Mouse (Mus musculus) forebrain, embryonic 13.5 days (tissue): Measurements from ENCODE around the gene Trmt2b. TPM values are rescaled to one million over a fixed set of nuclear protein-coding genes. Genes with fewer than 3 reads are reported as not detected.
"Not testable (repeated sequence)": the region's sequence is repeated elsewhere in the genome, so short reads cannot be mapped to it uniquely, and the experiment has no call there.

Experiments
- ATAC-seq: fragments of 200-750 bp; cut with Nextera tagmentation; 2 replicates; pipeline ENCODE4 v1.8.0; 2017
- H3K27ac ChIP-seq: fragments of 300-500 bp; sonication (generic); 2 replicates; pipeline ENCODE4 v1.5.1; 2015; ENCODE audit warnings: inconsistent platforms, mild to moderate bottlenecking, moderate library complexity
- H3K27me3 ChIP-seq: fragments of 300-500 bp; sonication (generic); 2 replicates; pipeline ENCODE4 v1.6.1; 2015; ENCODE audit warnings: mild to moderate bottlenecking, inconsistent platforms
- H3K36me3 ChIP-seq: fragments of 300-500 bp; sonication (generic); 2 replicates; pipeline ENCODE4 v1.6.1; 2015; ENCODE audit warnings: mild to moderate bottlenecking, inconsistent platforms; ENCODE audit not compliant: poor library complexity, severe bottlenecking
- H3K4me1 ChIP-seq: fragments of 300-500 bp; sonication (generic); 2 replicates; pipeline ENCODE4 v1.6.1; 2015; ENCODE audit warnings: inconsistent platforms
- H3K4me2 ChIP-seq: fragments of 300-500 bp; sonication (generic); 2 replicates; pipeline ENCODE4 v1.6.1; 2015; ENCODE audit warnings: inconsistent platforms, mild to moderate bottlenecking, moderate library complexity
- H3K4me3 ChIP-seq: fragments of 300-500 bp; sonication (generic); 2 replicates; pipeline ENCODE4 v1.5.1; 2015; ENCODE audit warnings: mild to moderate bottlenecking, inconsistent platforms
- H3K9ac ChIP-seq: fragments of 300-500 bp; sonication (generic); 2 replicates; pipeline ENCODE4 v1.6.1; 2015; ENCODE audit warnings: mild to moderate bottlenecking, inconsistent platforms
- H3K9me3 ChIP-seq: fragments of 300-500 bp; sonication (generic); replicated peaks from 2 replicates; pipeline ENCODE4 v1.6.1; 2016; ENCODE audit warnings: inconsistent platforms
- WGBS: fragments of 180-500 bp; shearing (Covaris S2); methylation state at CpG from one replicate; pipeline ENCODE4 v1.1.7; 2015; 5-methylcytosine and 5-hydroxymethylcytosine counted together
- polyA plus RNA-seq: library from polyadenylated mRNA; unstranded; fragments of >200 nt; fragmentation: Nextera tagmentation; extraction: Ambion mirVana; gene quantifications from 2 replicates; pipeline ENCODE4 v1.2.1, GENCODE M21; 2015

The Trmt2b gene
- 7.2 and 7.9 TPM in 2 replicates for polyA plus RNA-seq

DNA sequence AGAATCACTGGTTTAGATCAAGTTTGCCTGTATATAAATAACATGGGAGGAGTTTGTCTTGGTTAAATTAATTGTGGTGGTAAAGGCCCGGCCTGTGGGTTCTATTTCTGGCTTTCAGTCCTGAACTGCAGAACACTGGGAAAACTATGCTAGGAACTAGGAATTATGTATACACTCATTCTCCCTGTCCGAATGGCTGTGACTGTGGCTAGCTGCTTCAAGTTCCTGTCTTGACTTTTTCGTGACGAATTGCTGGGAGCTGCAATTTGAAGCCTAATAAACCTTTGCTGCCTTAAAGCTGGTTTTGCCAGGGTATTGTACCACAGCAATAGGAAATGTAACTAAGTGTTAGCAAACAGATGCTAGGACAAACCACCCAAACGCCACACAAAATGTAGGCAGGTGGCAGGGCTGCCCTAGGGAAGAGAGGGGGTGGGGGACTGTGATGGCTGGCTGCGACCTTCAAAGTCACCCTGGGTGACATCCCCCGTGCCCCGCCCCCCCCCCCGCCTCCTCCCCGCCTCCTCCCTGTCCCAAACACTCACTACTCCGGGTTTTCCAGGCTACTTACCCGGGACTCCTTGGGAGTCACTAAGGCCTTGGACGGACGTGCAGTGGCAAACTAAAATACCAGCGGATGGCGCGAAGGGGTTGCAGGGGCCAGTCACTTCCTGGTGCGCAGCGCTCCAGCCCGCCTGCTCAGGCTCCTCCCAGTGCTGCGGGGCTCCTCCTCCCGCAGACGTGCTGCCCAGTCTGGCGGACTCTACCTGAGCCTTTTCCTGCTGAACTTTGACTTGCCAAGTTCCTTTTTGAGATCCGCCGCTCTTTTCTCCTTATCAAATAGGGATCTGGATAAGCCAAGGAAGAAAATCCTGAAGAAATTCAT, at the start of gene Trmt2b:
Gene Trmt2b, minus strand, starts transcription at position 710 of the 886 bp plus-strand sequence.
- H3K4me1 ChIP-seq, result 0 out of 2 replicates have a peak, but pooled peaks cover 3% of the 10 kb centered on the region
- peak within 1 kb of the TSS; percentile 56 for H3K4me2 ChIP-seq
- 17% methylated on average over 21 of the region's 26 CpGs for WGBS
- no peaks in the 10 kb centered on the region for H3K36me3 ChIP-seq
- H3K27ac ChIP-seq, result no peak within 1 kb of the TSS
- peak; percentile 92 for ATAC-seq
- no peaks in the 10 kb centered on the region for H3K27me3 ChIP-seq
- H3K9me3 ChIP-seq, result no peaks in the 10 kb centered on the region
- 0 out of 2 replicates have a peak within 1 kb of the TSS, but pooled peaks have one; percentile 30 for H3K9ac ChIP-seq
- H3K4me3 ChIP-seq, result peak within 1 kb of the TSS; percentile 40

DNA sequence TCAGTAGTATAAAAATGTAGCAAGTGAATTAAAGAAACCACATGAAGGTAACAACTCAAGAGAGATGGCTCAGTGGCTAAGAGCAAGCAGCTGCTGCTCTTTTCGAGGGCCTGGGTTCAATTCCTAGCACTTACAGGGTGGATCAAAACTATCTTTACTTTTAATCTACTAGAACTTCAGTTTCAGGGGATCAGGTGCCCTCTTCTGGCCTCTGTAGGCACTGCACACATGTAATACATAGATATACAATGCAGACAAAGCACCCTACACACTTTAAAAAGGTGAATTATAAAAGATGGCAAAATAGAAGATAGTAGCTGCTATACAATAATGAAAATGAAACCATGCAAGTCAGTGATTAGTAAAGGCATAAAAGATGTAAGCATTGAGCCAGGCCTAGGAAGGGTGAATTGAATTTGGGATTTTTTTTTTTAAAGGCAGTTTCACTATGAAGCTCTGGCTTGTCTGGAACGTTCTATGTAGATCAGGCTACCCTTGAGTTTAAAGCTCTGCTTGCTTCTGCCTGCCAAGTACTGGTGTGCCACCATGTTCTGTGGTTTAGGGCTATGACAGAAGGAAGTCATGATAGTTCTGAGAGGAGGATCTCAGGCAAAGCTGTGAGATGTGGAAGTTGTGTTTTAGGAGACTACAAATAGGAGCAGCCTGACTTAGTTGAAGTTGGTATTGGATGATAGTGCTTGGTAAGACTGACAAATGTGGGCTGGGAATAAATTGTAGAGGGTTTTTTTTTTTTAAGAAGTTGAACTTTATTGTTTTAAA, 42.6 kb upstream of the Trmt2b start:
- no peaks in the 10 kb centered on the region; the same call in 1 of the 2 replicates for H3K36me3 ChIP-seq
- WGBS, result 77% methylated on average over 2 of the region's 2 CpGs

DNA sequence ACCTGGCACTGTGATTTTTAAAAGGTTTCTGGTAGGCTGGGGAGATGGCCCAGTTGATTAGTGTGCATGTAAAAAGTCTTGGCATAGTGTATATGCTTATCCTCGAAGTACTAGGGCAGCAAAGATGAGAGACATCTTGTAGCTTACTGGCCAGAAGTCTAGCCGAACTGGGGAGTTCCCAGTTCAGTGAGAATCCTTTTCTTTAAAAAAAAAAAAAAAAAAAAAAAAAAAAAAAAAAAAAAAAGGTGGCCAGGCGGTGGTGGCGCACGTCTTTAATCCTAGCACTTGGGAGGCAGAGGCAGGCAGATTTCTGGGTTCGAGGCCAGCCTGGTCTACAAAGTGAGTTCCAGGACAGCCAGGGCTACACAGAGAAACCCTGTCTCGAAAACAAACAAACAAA, 34.4 kb upstream of the Trmt2b start:
- 89% methylated on average over 6 of the region's 7 CpGs for WGBS
- not testable (repeated sequence) for H3K27ac ChIP-seq, H3K36me3 ChIP-seq, H3K4me1 ChIP-seq, H3K9ac ChIP-seq, ATAC-seq, H3K9me3 ChIP-seq, H3K4me3 ChIP-seq, H3K27me3 ChIP-seq, H3K4me2 ChIP-seq

More for the DNA sequence above, 42.6 kb upstream of the Trmt2b start:
- no peak for ATAC-seq
- H3K27ac ChIP-seq, result no peak overlapping the region
- no peaks in the 10 kb centered on the region for H3K9me3 ChIP-seq
- no peaks in the 10 kb centered on the region for H3K4me1 ChIP-seq
- no peak overlapping the region for H3K4me2 ChIP-seq
- H3K4me3 ChIP-seq, result no peak overlapping the region
- H3K9ac ChIP-seq, result no peak overlapping the region
- no peaks in the 10 kb centered on the region for H3K27me3 ChIP-seq

DNA sequence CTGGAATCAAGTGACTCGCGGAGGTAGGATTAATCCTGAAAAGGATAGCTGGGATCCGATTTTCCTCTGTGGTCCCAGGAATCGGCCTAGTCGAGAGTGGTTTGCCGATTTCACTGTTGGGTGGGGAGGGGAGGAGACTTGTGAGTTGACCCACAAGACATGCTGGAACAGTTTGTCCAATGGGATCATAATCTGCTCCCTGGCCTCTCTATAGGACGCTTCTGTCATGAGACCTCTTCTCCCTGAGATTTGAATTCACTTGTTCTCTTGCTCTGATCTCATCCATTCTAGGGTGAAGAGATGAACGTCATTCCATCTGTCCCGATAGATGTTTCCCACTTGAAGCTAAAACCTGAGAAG, 31.5 kb upstream of the Trmt2b start:
- H3K9me3 ChIP-seq, result no peaks in the 10 kb centered on the region
- H3K27me3 ChIP-seq, result no peaks in the 10 kb centered on the region
- peaks cover 5% of the 10 kb centered on the region; the same call in 1 of the 2 replicates for H3K4me1 ChIP-seq
- 0 out of 2 replicates have a peak, but pooled peaks cover 6% of the 10 kb centered on the region for H3K36me3 ChIP-seq
- peak overlapping the region; percentile 58 for H3K4me2 ChIP-seq
- H3K27ac ChIP-seq, result no peak overlapping the region
- peak overlapping the region; percentile 43 for H3K4me3 ChIP-seq
- WGBS, result 22% methylated on average over 9 of the region's 9 CpGs
- peak; percentile 82 for ATAC-seq
- peak overlapping the region; percentile 55 for H3K9ac ChIP-seq

GRCm38 (mm10) chrX:134307534-134308274, 30.9 kb upstream of the Trmt2b start, which contains the start of gene Cenpi:
TSS of gene Cenpi (plus strand) at chrX:134308084.
- Histone ChIP-seq H3K27ac (no peak within 1 kb of the TSS), H3K4me1 (peaks cover 5% of the 10 kb centered on the region; the same call in 1 of the 2 replicates), H3K9ac (peak within 1 kb of the TSS; percentile 55), H3K4me3 (peak within 1 kb of the TSS; percentile 43), H3K27me3 (no peaks in the 10 kb centered on the region), H3K36me3 (0 out of 2 replicates have a peak, but pooled peaks cover 6% of the 10 kb centered on the region), H3K4me2 (peak within 1 kb of the TSS; percentile 58), H3K9me3 (no peaks in the 10 kb centered on the region)
- 20% methylated on average over 36 of the region's 36 CpGs for WGBS
- ATAC-seq, result peak; percentile 97

- H3K4me1 ChIP-seq, result peaks cover 10% of the 10 kb centered on the region
- no peak overlapping the region for H3K27ac ChIP-seq
- H3K36me3 ChIP-seq, result 0 out of 2 replicates have a peak, but pooled peaks cover 6% of the 10 kb centered on the region
- H3K27me3 ChIP-seq, result no peaks in the 10 kb centered on the region
- H3K4me2 ChIP-seq, result no peak overlapping the region
- 94% methylated on average over 1 of the region's 1 CpGs for WGBS
- no peak for ATAC-seq
- no peaks in the 10 kb centered on the region for H3K9me3 ChIP-seq
- H3K4me3 ChIP-seq, result no peak overlapping the region
- H3K9ac ChIP-seq, result no peak overlapping the region
Measured at GRCm38 (mm10) chrX:134303287-134303686, 26.5 kb upstream of the Trmt2b start.

- no peak for ATAC-seq
- no peak overlapping the region for H3K4me2 ChIP-seq
- 0 out of 2 replicates have a peak, but pooled peaks cover 6% of the 10 kb centered on the region for H3K36me3 ChIP-seq
- no peaks in the 10 kb centered on the region for H3K9me3 ChIP-seq
- no peak overlapping the region for H3K27ac ChIP-seq
- H3K4me3 ChIP-seq, result no peak overlapping the region
- 41% methylated on average over 5 of the region's 5 CpGs for WGBS
- H3K27me3 ChIP-seq, result no peaks in the 10 kb centered on the region
- peaks cover 9% of the 10 kb centered on the region; the same call in 1 of the 2 replicates for H3K4me1 ChIP-seq
- H3K9ac ChIP-seq, result no peak overlapping the region
Measured at GRCm38 (mm10) chrX:134300219-134300618, 23.4 kb upstream of the Trmt2b start.

GRCm38 (mm10) chrX:134297195-134297594, 20.4 kb upstream of the Trmt2b start:
- Histone ChIP-seq H3K9me3 (no peaks in the 10 kb centered on the region), H3K4me1 (peaks cover 9% of the 10 kb centered on the region; the same call in 1 of the 2 replicates), H3K27ac (no peak overlapping the region; the same call in 1 of the 2 replicates), H3K36me3 (no peaks in the 10 kb centered on the region), H3K9ac (peak overlapping the region; percentile 74), H3K4me3 (peak overlapping the region; percentile 51), H3K27me3 (peaks cover 4% of the 10 kb centered on the region; the same call in 1 of the 2 replicates), H3K4me2 (peak overlapping the region; percentile 60)
- WGBS, result 42% methylated on average over 4 of the region's 4 CpGs
- ATAC-seq, result peak; percentile 36; the same call in 1 of the 2 replicates

- H3K36me3 ChIP-seq, result no peaks in the 10 kb centered on the region
- 18% methylated on average over 7 of the region's 7 CpGs for WGBS
- no peaks in the 10 kb centered on the region for H3K9me3 ChIP-seq
- peak; percentile 33; the same call in 1 of the 2 replicates for ATAC-seq
- peak overlapping the region; percentile 51 for H3K4me3 ChIP-seq
- peak overlapping the region; percentile 44; the same call in 1 of the 2 replicates for H3K27ac ChIP-seq
- H3K9ac ChIP-seq, result peak overlapping the region; percentile 74
- H3K27me3 ChIP-seq, result peaks cover 4% of the 10 kb centered on the region; the same call in 1 of the 2 replicates
- peak overlapping the region; percentile 60 for H3K4me2 ChIP-seq
- H3K4me1 ChIP-seq, result peaks cover 9% of the 10 kb centered on the region; the same call in 1 of the 2 replicates
Measured at GRCm38 (mm10) chrX:134296737-134297136, 20.0 kb upstream of the Trmt2b start.

- Histone ChIP-seq H3K4me2 (peak overlapping the region; percentile 60), H3K4me1 (peaks cover 9% of the 10 kb centered on the region; the same call in 1 of the 2 replicates), H3K27me3 (peaks cover 4% of the 10 kb centered on the region; the same call in 1 of the 2 replicates), H3K9me3 (no peaks in the 10 kb centered on the region), H3K36me3 (no peaks in the 10 kb centered on the region), H3K9ac (peak overlapping the region; percentile 74), H3K27ac (peak overlapping the region; percentile 79; the same call in 1 of the 2 replicates), H3K4me3 (peak overlapping the region; percentile 51)
- WGBS, result 17% methylated on average over 9 of the region's 9 CpGs
- peak; percentile 36 for ATAC-seq
Measured at GRCm38 (mm10) chrX:134296301-134296700, 19.5 kb upstream of the Trmt2b start.

DNA sequence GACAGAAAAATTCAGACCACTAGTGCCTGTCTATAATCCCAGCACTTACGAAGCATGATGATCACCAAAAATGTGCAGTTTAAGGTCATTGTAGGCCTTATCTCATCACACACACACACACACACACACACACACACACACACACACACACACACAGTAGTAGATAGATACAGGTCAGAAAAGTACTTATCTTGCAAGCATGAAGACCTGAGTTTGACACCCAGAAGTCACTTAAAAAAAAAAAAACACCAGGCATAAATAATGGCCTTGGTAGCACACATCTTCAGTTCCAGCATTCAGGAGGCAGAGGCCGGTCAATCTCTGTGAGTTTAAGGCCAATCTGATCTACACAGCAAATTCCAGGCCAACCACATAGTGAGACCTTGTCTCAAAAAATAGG, 10.5 kb upstream of the Trmt2b start:
- Histone ChIP-seq H3K4me1 (no peaks in the 10 kb centered on the region), H3K27ac (no peak overlapping the region), H3K9me3 (no peaks in the 10 kb centered on the region), H3K36me3 (no peaks in the 10 kb centered on the region), H3K4me2 (no peak overlapping the region), H3K9ac (no peak overlapping the region), H3K4me3 (no peak overlapping the region), H3K27me3 (no peaks in the 10 kb centered on the region)
- 90% methylated on average over 2 of the region's 2 CpGs for WGBS
- no peak for ATAC-seq
